ENCODE assay signal across 17 mouse cellular contexts in genomic region chr15:88768537-88768936, GRCm38 (mm10).
"Had no signal": no experiment of that assay in that cellular context is flagged by ENCODE, and none has a peak within 500 bp of the region (broad histone marks: within the 10 kb centered on the region; RNA-seq: fewer than 3 reads in every experiment).

No protein-coding gene starts in this region.

- H3K27me3 ChIP-seq: hindbrain, embryonic 15.5 days; limb, embryonic 13.5 days; lung, embryonic 15.5 days; megakaryocyte, embryonic 14.5 days; midbrain, embryonic 12.5 days; neural tube, embryonic 13.5 days had no signal

- ATAC-seq: intestine, embryonic 16.5 days; midbrain, embryonic 16.5 days had no signal

- DNase-seq: lung, postnatal 14 days; retina, postnatal 1 day; right cerebral cortex, postnatal 4 days; spleen, adult 18-20 months; thymus, adult 2 months; thymus, postnatal 25 days had no signal

- H3K4me1 ChIP-seq: hindbrain, embryonic 15.5 days; limb, embryonic 13.5 days; lung, embryonic 15.5 days; midbrain, embryonic 12.5 days; neural tube, embryonic 13.5 days had no signal

- H3K9ac ChIP-seq: hindbrain, embryonic 15.5 days; limb, embryonic 13.5 days; liver, embryonic 14.5 days; lung, embryonic 15.5 days; midbrain, embryonic 12.5 days; neural tube, embryonic 13.5 days had no signal

- H3K4me2 ChIP-seq: hindbrain, embryonic 15.5 days; limb, embryonic 13.5 days; lung, embryonic 15.5 days; midbrain, embryonic 12.5 days; neural tube, embryonic 13.5 days had no signal

- H3K9me3 ChIP-seq: hindbrain, embryonic 15.5 days; limb, embryonic 13.5 days; lung, embryonic 15.5 days; megakaryocyte, embryonic 14.5 days had no signal

- H3K4me3 ChIP-seq: hindbrain, embryonic 15.5 days; layer of hippocampus, adult 2 months; limb, embryonic 13.5 days; lung, embryonic 15.5 days; megakaryocyte, embryonic 14.5 days; midbrain, embryonic 12.5 days; neural tube, embryonic 13.5 days had no signal

- H3K27ac ChIP-seq: hindbrain, embryonic 15.5 days; layer of hippocampus, adult 2 months; limb, embryonic 13.5 days; liver, embryonic 14.5 days; lung, embryonic 15.5 days; macrophage; midbrain, embryonic 12.5 days; neural tube, embryonic 13.5 days had no signal
